ENCODE assay signal across 12 mouse cellular contexts in genomic region chr3:149379866-149380472, GRCm38 (mm10).
DNase-seq lines count a peak whose midpoint lies in the region; TF ChIP-seq lines count a peak whose summit lies in the region.
"Had no signal": no experiment of that assay in that cellular context is flagged by ENCODE, and none has a peak within 500 bp of the region (broad histone marks: within the 10 kb centered on the region; RNA-seq: fewer than 3 reads in every experiment).

No protein-coding gene starts in this region.

- H3K27ac ChIP-seq in bone marrow macrophage, adult 2 months (ENCODE audit: insufficient read depth, low read depth, low read length), result peak overlapping the region; percentile 54
- H3K27ac ChIP-seq: liver, embryonic 15.5 days had no signal

- intact Hi-C loops in heart, postnatal 14 days (cut with DNase I), result no loop called here

- TF ChIP-seq POLR2A in bone marrow macrophage, adult 2 months (IDR thresholded peaks at IDR 0.05; ENCODE audit: borderline replicate concordance, low read depth, low read length), result no peak

- peak overlapping the region; percentile 32; the same call in 1 of the 2 replicates for H3K4me3 ChIP-seq in bone marrow macrophage, adult 2 months (ENCODE audit: insufficient read depth, low read length)
- H3K4me3 ChIP-seq: liver, embryonic 15.5 days had no signal

- peak; percentile 10 to 63 for DNase-seq in heart, adult 18-20 months
- DNase-seq in heart, postnatal 14 days, result no peak
- peak; percentile 21 to 23 for DNase-seq in B cell, adult 2 months
- DNase-seq in lung, postnatal 14 days, result peak; percentile 20
- no peak for DNase-seq in kidney, postnatal 36 days
- DNase-seq in kidney, adult 8-10 months, result no peak
- DNase-seq in MN1 (ENCODE audit: low spot score), result no peak
- DNase-seq: cerebellum, postnatal 36 days; kidney, postnatal 14 days; thymus, postnatal 14 days had no signal

- no peak for TF ChIP-seq CTCF in bone marrow macrophage, adult 2 months (IDR thresholded peaks at IDR 0.05; ENCODE audit: low read depth, low read length)

- H3K4me1 ChIP-seq in bone marrow macrophage, adult 2 months (ENCODE audit: control insufficient read depth, insufficient read depth, low read length), result peaks cover 23% of the 10 kb centered on the region
- H3K4me1 ChIP-seq: liver, embryonic 15.5 days had no signal

Comparison
In these comparisons a context has a peak if more than half of its experiments do, and no peak if none do; other contexts are left out.
1. DNase-seq: peak in heart, adult 18-20 months (2 of 2), B cell, adult 2 months (2 of 2) and lung, postnatal 14 days (single experiment); none in heart, postnatal 14 days (0 of 2), kidney, postnatal 36 days (0 of 2), kidney, adult 8-10 months (0 of 2) and MN1 (single experiment).